Comparison of ENCODE assay signal across 8 mouse cellular contexts in genomic region chr11:30754855-30755530, GRCm38 (mm10). TPM values are rescaled to one million over a fixed set of nuclear protein-coding genes. Genes with fewer than 3 reads are reported as not detected.
A peak's percentile ranks its signal among the peaks of the same experiment; 100 is the strongest.
DNase-seq lines count a peak whose midpoint lies in the region; ATAC-seq lines count a peak whose summit lies in the region.

No protein-coding gene starts in this region.

- peak overlapping the region; percentile 54 for H3K9ac ChIP-seq in embryonic facial prominence, embryonic 15.5 days
- peak overlapping the region; percentile 59 for H3K9ac ChIP-seq in limb, embryonic 11.5 days (ENCODE audit: low read length)
- H3K9ac ChIP-seq in midbrain, embryonic 13.5 days (replicated peaks): peak overlapping the region; percentile 77

- intact Hi-C loops in heart, postnatal 14 days (cut with DNase I): no loop called here

- no peaks in the 10 kb centered on the region for H3K36me3 ChIP-seq in embryonic facial prominence, embryonic 15.5 days
- no peaks in the 10 kb centered on the region for H3K36me3 ChIP-seq in limb, embryonic 11.5 days (ENCODE audit: control insufficient read depth, insufficient read depth, low read length)
- no peaks in the 10 kb centered on the region for H3K36me3 ChIP-seq in midbrain, embryonic 13.5 days

- H3K4me2 ChIP-seq in embryonic facial prominence, embryonic 15.5 days (replicated peaks): peak overlapping the region; percentile 96
- peak overlapping the region; percentile 97 for H3K4me2 ChIP-seq in limb, embryonic 11.5 days (ENCODE audit: low read depth, severe bottlenecking)
- peak overlapping the region; percentile 96 for H3K4me2 ChIP-seq in midbrain, embryonic 13.5 days (replicated peaks)

- H3K27me3 ChIP-seq in embryonic facial prominence, embryonic 15.5 days: no peaks in the 10 kb centered on the region; the same call in 1 of the 2 replicates
- H3K27me3 ChIP-seq in limb, embryonic 11.5 days (ENCODE audit: control insufficient read depth, insufficient read depth, low read length): 0 out of 2 replicates have a peak, but pooled peaks cover 3% of the 10 kb centered on the region
- peaks cover 14% of the 10 kb centered on the region; the same call in 1 of the 2 replicates for H3K27me3 ChIP-seq in midbrain, embryonic 13.5 days

- peak; percentile 23 for DNase-seq in urinary bladder, adult 2 months (ENCODE audit: low spot score)
- DNase-seq in urinary bladder, postnatal 25 days (ENCODE audit: low spot score): no peak
- DNase-seq in heart, postnatal 14 days: peak; percentile 49 to 50
- peak; percentile 67 for DNase-seq in limb, embryonic 11.5 days (ENCODE audit: low spot score)
- peak; percentile 71 for DNase-seq in yolk sac, embryonic 10.5 days (ENCODE audit: low spot score)
- DNase-seq in frontal cortex, postnatal 36 days (ENCODE audit: low spot score in 2 of 2): no peak

- ATAC-seq in embryonic facial prominence, embryonic 15.5 days (ENCODE audit: insufficient number of reproducible peaks, low FRiP score, low TSS enrichment, low read depth): peak; percentile 76
- peak; percentile 72 for ATAC-seq in limb, embryonic 11.5 days (ENCODE audit: insufficient number of reproducible peaks, low FRiP score, low TSS enrichment, low read depth)
- peak; percentile 95 for ATAC-seq in midbrain, embryonic 13.5 days

- under 1% methylated on average over 65 of the region's 66 CpGs for WGBS in embryonic facial prominence, embryonic 15.5 days
- under 1% methylated on average over 56 of the region's 66 CpGs for WGBS in limb, embryonic 11.5 days
- WGBS in midbrain, embryonic 13.5 days: under 1% methylated on average over 62 of the region's 66 CpGs

- peak overlapping the region; percentile 54 for H3K4me3 ChIP-seq in embryonic facial prominence, embryonic 15.5 days (replicated peaks)
- H3K4me3 ChIP-seq in limb, embryonic 11.5 days (ENCODE audit: low read depth, low read length): peak overlapping the region; percentile 55
- H3K4me3 ChIP-seq in midbrain, embryonic 13.5 days (replicated peaks): peak overlapping the region; percentile 69

- no peaks in the 10 kb centered on the region for H3K9me3 ChIP-seq in embryonic facial prominence, embryonic 15.5 days (replicated peaks)
- no peaks in the 10 kb centered on the region for H3K9me3 ChIP-seq in limb, embryonic 11.5 days (ENCODE audit: control insufficient read depth, low read length)
- no peaks in the 10 kb centered on the region for H3K9me3 ChIP-seq in midbrain, embryonic 13.5 days

- peaks cover 5% of the 10 kb centered on the region; the same call in 1 of the 2 replicates for H3K4me1 ChIP-seq in embryonic facial prominence, embryonic 15.5 days
- H3K4me1 ChIP-seq in limb, embryonic 11.5 days (ENCODE audit: control insufficient read depth, insufficient read depth, low read length): no peaks in the 10 kb centered on the region
- no peaks in the 10 kb centered on the region for H3K4me1 ChIP-seq in midbrain, embryonic 13.5 days (replicated peaks)

- no peak overlapping the region for H3K27ac ChIP-seq in embryonic facial prominence, embryonic 15.5 days (replicated peaks)
- H3K27ac ChIP-seq in limb, embryonic 11.5 days (replicated peaks; ENCODE audit: low read depth, low read length): no peak overlapping the region
- H3K27ac ChIP-seq in midbrain, embryonic 13.5 days: no peak overlapping the region

RNA-seq across cellular contexts. Expression of gene Psme4, which starts 16.5 kb away (rescaled TPM):
- polyA plus RNA-seq in urinary bladder, adult 2 months (2012; rRNA removed): 31.4 and 36.4 TPM in 2 replicates
- 16.3 and 18.8 TPM in 2 replicates for polyA plus RNA-seq in embryonic facial prominence, embryonic 15.5 days (2015; fragmentation: Nextera tagmentation; extraction: Ambion mirVana)
- total RNA-seq in heart, postnatal 14 days (2021): 100 to 1,000 TPM; 138 to 169 TPM
- polyA plus RNA-seq in limb, embryonic 11.5 days (2014; fragmentation: Nextera tagmentation; extraction: Ambion mirVana): 36.5 and 36.9 TPM in 2 replicates
- 24.7 and 24.9 TPM in 2 replicates for polyA plus RNA-seq in midbrain, embryonic 13.5 days (2015; fragmentation: Nextera tagmentation; extraction: Ambion mirVana)

Comparison
In these comparisons a context has a peak if more than half of its experiments do, and no peak if none do; other contexts are left out.
1. DNase-seq: peak in urinary bladder, adult 2 months (single experiment), heart, postnatal 14 days (2 of 2), limb, embryonic 11.5 days (single experiment) and yolk sac, embryonic 10.5 days (single experiment); none in urinary bladder, postnatal 25 days (single experiment) and frontal cortex, postnatal 36 days (0 of 2).
2. Peak in every context shown above with its lines, with median percentiles within 50 percentile points of each other: ATAC-seq, H3K4me2 ChIP-seq, H3K4me3 ChIP-seq and H3K9ac ChIP-seq.